Mouse (Mus musculus): Measurements from ENCODE around the gene Hirip3. TPM values are rescaled to one million over a fixed set of nuclear protein-coding genes. Genes with fewer than 3 reads are reported as not detected.
"Not testable (repeated sequence)": the region's sequence is repeated elsewhere in the genome, so short reads cannot be mapped to it uniquely, and the experiment has no call there.

The Hirip3 gene
- polyA plus RNA-seq, 1 experiment from 2014 or later: 29.1 TPM

- H3K36me3 ChIP-seq: peaks cover 11% of the 10 kb centered on the region
- peak within 1 kb of the TSS; percentile 100 for H3K4me2 ChIP-seq (replicated peaks)
- peak within 1 kb of the TSS; percentile 87 for H3K9ac ChIP-seq
- peak within 1 kb of the TSS; percentile 90 for H3K27ac ChIP-seq
- H3K4me1 ChIP-seq: peaks cover 27% of the 10 kb centered on the region
- ATAC-seq (ENCODE audit: low FRiP score, low read depth): peak; percentile 96
- H3K27me3 ChIP-seq (replicated peaks): no peaks in the 10 kb centered on the region
- peak within 1 kb of the TSS; percentile 74 for H3K4me3 ChIP-seq
- no peaks in the 10 kb centered on the region for H3K9me3 ChIP-seq
- under 1% methylated on average over 56 of the region's 56 CpGs for WGBS
These were observed 22.8 kb downstream of the Hirip3 start, which contains the start of gene Taok2 for GRCm38 (mm10) chr7:126884286-126885164. Taok2 (minus strand) TSS chr7:126884703.

- no peak overlapping the region for H3K4me3 ChIP-seq
- H3K27me3 ChIP-seq (replicated peaks): no peaks in the 10 kb centered on the region
- 0 out of 2 replicates have a peak, but pooled peaks cover 6% of the 10 kb centered on the region for H3K36me3 ChIP-seq
- H3K9ac ChIP-seq: no peak overlapping the region
- no peak for ATAC-seq (ENCODE audit: low FRiP score, low read depth)
- no peaks in the 10 kb centered on the region for H3K9me3 ChIP-seq
- no peak overlapping the region for H3K4me2 ChIP-seq (replicated peaks)
- WGBS: 88% methylated on average over 5 of the region's 5 CpGs
- H3K27ac ChIP-seq: no peak overlapping the region
- H3K4me1 ChIP-seq: peaks cover 15% of the 10 kb centered on the region
These were observed 25.5 kb downstream of the Hirip3 start for GRCm38 (mm10) chr7:126887281-126887680.

GRCm38 (mm10) chr7:126888852-126889251 lies 27.1 kb downstream of the Hirip3 start:
- no peaks in the 10 kb centered on the region for H3K9me3 ChIP-seq
- H3K36me3 ChIP-seq: 0 out of 2 replicates have a peak, but pooled peaks cover 6% of the 10 kb centered on the region
- H3K4me1 ChIP-seq: 0 out of 2 replicates have a peak, but pooled peaks cover under 1% of the 10 kb centered on the region
- no peaks in the 10 kb centered on the region for H3K27me3 ChIP-seq (replicated peaks)
- ATAC-seq (ENCODE audit: low FRiP score, low read depth): no peak
- no peak overlapping the region for H3K4me2 ChIP-seq (replicated peaks)
- no peak overlapping the region; the same call in 1 of the 2 replicates for H3K9ac ChIP-seq
- no peak overlapping the region for H3K4me3 ChIP-seq
- no peak overlapping the region for H3K27ac ChIP-seq
- WGBS: 49% methylated on average over 7 of the region's 7 CpGs

- Histone ChIP-seq H3K9ac (no peak overlapping the region), H3K9me3 (no peaks in the 10 kb centered on the region), H3K4me3 (no peak overlapping the region), H3K27me3 (replicated peaks) (no peaks in the 10 kb centered on the region), H3K27ac (no peak overlapping the region), H3K4me1 (peaks cover 14% of the 10 kb centered on the region), H3K4me2 (replicated peaks) (0 out of 2 replicates have a peak overlapping the region, but pooled peaks have one; percentile 78), H3K36me3 (no peaks in the 10 kb centered on the region)
- WGBS: 85% methylated on average over 5 of the region's 5 CpGs
- no peak for ATAC-seq (ENCODE audit: low FRiP score, low read depth)
These were observed 35.1 kb downstream of the Hirip3 start for GRCm38 (mm10) chr7:126896912-126897311.

GRCm38 (mm10) chr7:126897390-126898101 lies 35.8 kb downstream of the Hirip3 start:
- Histone ChIP-seq H3K4me2 (replicated peaks) (peak overlapping the region; percentile 78), H3K27ac (0 out of 2 replicates have a peak overlapping the region, but pooled peaks have one; percentile 42), H3K36me3 (no peaks in the 10 kb centered on the region), H3K4me3 (peak overlapping the region; percentile 59), H3K27me3 (replicated peaks) (no peaks in the 10 kb centered on the region), H3K9ac (peak overlapping the region; percentile 76), H3K4me1 (peaks cover 14% of the 10 kb centered on the region), H3K9me3 (no peaks in the 10 kb centered on the region)
- peak; percentile 88 for ATAC-seq (ENCODE audit: low FRiP score, low read depth)
- 27% methylated on average over 16 of the region's 16 CpGs for WGBS

GRCm38 (mm10) chr7:126898102-126898990 lies 36.6 kb downstream of the Hirip3 start:
- peak; percentile 91 for ATAC-seq (ENCODE audit: low FRiP score, low read depth)
- Histone ChIP-seq H3K4me1 (peaks cover 14% of the 10 kb centered on the region), H3K9me3 (no peaks in the 10 kb centered on the region), H3K27me3 (replicated peaks) (no peaks in the 10 kb centered on the region), H3K27ac (0 out of 2 replicates have a peak overlapping the region, but pooled peaks have one; percentile 42), H3K36me3 (no peaks in the 10 kb centered on the region), H3K4me2 (replicated peaks) (peak overlapping the region; percentile 78), H3K4me3 (peak overlapping the region; percentile 59), H3K9ac (peak overlapping the region; percentile 76)
- WGBS: 12% methylated on average over 37 of the region's 37 CpGs

- H3K9me3 ChIP-seq; H3K4me2 ChIP-seq (replicated peaks); H3K9ac ChIP-seq; H3K4me3 ChIP-seq; H3K27ac ChIP-seq; H3K36me3 ChIP-seq; ATAC-seq (ENCODE audit: low FRiP score, low read depth); H3K27me3 ChIP-seq (replicated peaks): not testable (repeated sequence)
- peaks cover 14% of the 10 kb centered on the region for H3K4me1 ChIP-seq
- 96% methylated on average over 8 of the region's 9 CpGs for WGBS
These were observed 38.0 kb downstream of the Hirip3 start for GRCm38 (mm10) chr7:126899781-126900180.

- H3K9me3 ChIP-seq: no peaks in the 10 kb centered on the region
- H3K4me2 ChIP-seq (replicated peaks): no peak overlapping the region
- H3K27ac ChIP-seq: no peak overlapping the region
- no peaks in the 10 kb centered on the region for H3K27me3 ChIP-seq (replicated peaks)
- no peaks in the 10 kb centered on the region for H3K4me1 ChIP-seq
- H3K36me3 ChIP-seq: no peaks in the 10 kb centered on the region
- no peak for ATAC-seq (ENCODE audit: low FRiP score, low read depth)
- 91% methylated on average over 3 of the region's 3 CpGs for WGBS
- no peak overlapping the region for H3K4me3 ChIP-seq
- H3K9ac ChIP-seq: no peak overlapping the region
These were observed 43.8 kb downstream of the Hirip3 start for GRCm38 (mm10) chr7:126905590-126905989.

GRCm38 (mm10) chr7:126914844-126915243 lies 53.1 kb downstream of the Hirip3 start:
- Histone ChIP-seq H3K27me3 (replicated peaks) (no peaks in the 10 kb centered on the region), H3K27ac (no peak overlapping the region), H3K36me3 (no peaks in the 10 kb centered on the region), H3K9ac (no peak overlapping the region), H3K4me3 (no peak overlapping the region), H3K4me2 (replicated peaks) (no peak overlapping the region), H3K4me1 (no peaks in the 10 kb centered on the region), H3K9me3 (no peaks in the 10 kb centered on the region)
- 94% methylated on average over 3 of the region's 3 CpGs for WGBS
- ATAC-seq (ENCODE audit: low FRiP score, low read depth): no peak

Data from neural tube, embryonic 12.5 days (tissue).